In the genomic region with DNA sequence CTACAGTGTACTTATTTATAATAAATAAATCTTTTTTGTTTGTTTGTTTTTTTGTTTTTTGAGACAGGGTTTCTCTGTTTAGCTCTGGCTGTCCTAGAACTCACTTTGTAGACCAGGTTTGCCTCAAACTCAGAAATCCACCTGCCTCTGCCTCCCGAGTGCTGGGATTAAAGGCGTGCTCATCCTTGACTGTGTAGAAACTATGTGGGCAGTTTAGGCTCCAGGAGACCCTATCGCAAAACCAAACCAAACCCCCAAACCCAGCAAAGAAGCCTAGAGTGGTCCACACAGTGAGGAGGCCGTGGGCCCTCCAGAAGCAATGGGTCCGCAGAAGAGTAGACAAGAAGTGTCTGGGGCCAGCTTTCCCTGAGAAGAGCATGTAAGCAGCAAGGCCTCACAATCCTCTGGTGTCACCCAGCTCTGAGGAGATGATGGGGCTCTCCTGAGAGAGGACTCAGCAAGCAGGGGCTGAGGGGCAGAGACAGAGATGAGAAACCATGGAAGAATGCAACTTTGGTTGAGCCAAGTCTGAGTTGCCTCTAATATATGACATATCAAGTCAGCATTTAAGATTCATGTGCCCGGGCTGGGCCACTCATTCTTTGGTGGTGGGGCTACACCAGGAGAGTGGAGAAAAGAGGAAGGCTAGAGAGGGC, we compare ENCODE assay signal across 11 mouse cellular contexts. TPM values are rescaled to one million over a fixed set of nuclear protein-coding genes. Genes with fewer than 3 reads are reported as not detected.
DNase-seq lines count a peak whose midpoint lies in the region; ATAC-seq and TF ChIP-seq lines count a peak whose summit lies in the region.
"Had no signal": no experiment of that assay in that cellular context is flagged by ENCODE, and none has a peak within 500 bp of the region (broad histone marks: within the 10 kb centered on the region; RNA-seq: fewer than 3 reads in every experiment).

No protein-coding gene starts in this region.

- H3K4me3 ChIP-seq in hindbrain, postnatal 0 days (ENCODE audit: low read length) = no peak overlapping the region
- H3K4me3 ChIP-seq in hindbrain, embryonic 12.5 days = no peak overlapping the region
- H3K4me3 ChIP-seq in CH12.LX (replicated peaks in 1 of 3; ENCODE audit: low read depth in 2 of 3, low read length in 2 of 3, poor library complexity in 1 of 3) (peak overlapping the region in 1 of 3 experiments; percentile 42), macrophage (ENCODE audit: inconsistent target) (no peak overlapping the region)
- H3K4me3 ChIP-seq in bone marrow macrophage, adult 2 months (ENCODE audit: insufficient read depth, low read length) = no peak overlapping the region
- no peak overlapping the region for H3K4me3 ChIP-seq in forebrain, embryonic 16.5 days (replicated peaks; ENCODE audit: low read length)

- no peak for TF ChIP-seq CTCF in hindbrain, postnatal 0 days (IDR thresholded peaks at IDR 0.05; ENCODE audit: low read depth)
- no peak for TF ChIP-seq CTCF in CH12.LX (conservative IDR thresholded peaks at IDR 0.05 in 1 of 2, IDR thresholded peaks at IDR 0.05 in 1 of 2; ENCODE audit: low read depth in 2 of 2, low read length in 2 of 2)
- no peak for TF ChIP-seq CTCF in bone marrow macrophage, adult 2 months (IDR thresholded peaks at IDR 0.05; ENCODE audit: low read depth, low read length)

- no peak overlapping the region for H3K4me2 ChIP-seq in hindbrain, postnatal 0 days (ENCODE audit: low read depth, low read length)
- no peak overlapping the region for H3K4me2 ChIP-seq in hindbrain, embryonic 12.5 days (replicated peaks)
- H3K4me2 ChIP-seq in CH12.LX (ENCODE audit: insufficient read depth, low read depth, poor library complexity, severe bottlenecking) = peak overlapping the region; percentile 35; the same call in 1 of the 2 replicates
- H3K4me2 ChIP-seq in forebrain, embryonic 16.5 days (ENCODE audit: low read length) = no peak overlapping the region

- H3K36me3 ChIP-seq in hindbrain, postnatal 0 days (ENCODE audit: insufficient read depth, low read length) = no peaks in the 10 kb centered on the region
- no peaks in the 10 kb centered on the region for H3K36me3 ChIP-seq in hindbrain, embryonic 12.5 days
- H3K36me3 ChIP-seq in CH12.LX (replicated peaks in 1 of 2; ENCODE audit: control insufficient read depth in 1 of 2, insufficient read depth in 1 of 2, low read length in 1 of 2) = peaks cover 0 to 2% of the 10 kb centered on the region in 2 experiments
- no peaks in the 10 kb centered on the region for H3K36me3 ChIP-seq in macrophage (ENCODE audit: inconsistent target)
- no peaks in the 10 kb centered on the region for H3K36me3 ChIP-seq in forebrain, embryonic 16.5 days (ENCODE audit: control insufficient read depth, insufficient read depth)

- no peaks in the 10 kb centered on the region for H3K9me3 ChIP-seq in hindbrain, postnatal 0 days (ENCODE audit: low read length)
- no peaks in the 10 kb centered on the region for H3K9me3 ChIP-seq in hindbrain, embryonic 12.5 days (replicated peaks)
- no peaks in the 10 kb centered on the region for H3K9me3 ChIP-seq in CH12.LX (replicated peaks; ENCODE audit: low read length)
- H3K9me3 ChIP-seq in forebrain, embryonic 16.5 days (ENCODE audit: control insufficient read depth, low read length) = no peaks in the 10 kb centered on the region

- TF ChIP-seq RAD21 in CH12.LX (IDR thresholded peaks at IDR 0.05; ENCODE audit: low read depth, low read length) = no peak

- H3K4me1 ChIP-seq in hindbrain, postnatal 0 days (ENCODE audit: insufficient read depth, low read length) = peaks cover 4% of the 10 kb centered on the region; the same call in 1 of the 2 replicates
- H3K4me1 ChIP-seq in hindbrain, embryonic 12.5 days = peaks cover 20% of the 10 kb centered on the region
- H3K4me1 ChIP-seq in CH12.LX (ENCODE audit: control insufficient read depth in 1 of 2, insufficient read depth in 2 of 2) = peaks cover 20 to 70% of the 10 kb centered on the region in 2 experiments
- peaks cover 48% of the 10 kb centered on the region for H3K4me1 ChIP-seq in bone marrow macrophage, adult 2 months (ENCODE audit: control insufficient read depth, insufficient read depth, low read length)
- peaks cover 7% of the 10 kb centered on the region for H3K4me1 ChIP-seq in forebrain, embryonic 16.5 days (replicated peaks; ENCODE audit: control insufficient read depth, insufficient read depth, low read length)

- in situ Hi-C loops in CH12.LX (cut with MboI; ENCODE audit: low pct_ligation_motif_present, low pct_unique_long_range_greater_than_20kb, low sequenced_read_pairs) = loop anchor here (5.0 to 10.0 kb wide), 3 partner anchors 33 to 345 kb away; partner anchors contain the start of gene Cox5a

- H3K27ac ChIP-seq in hindbrain, postnatal 0 days = peak overlapping the region; percentile 67; the same call in 1 of the 2 replicates
- no peak overlapping the region for H3K27ac ChIP-seq in hindbrain, embryonic 12.5 days
- H3K27ac ChIP-seq in CH12.LX (ENCODE audit: insufficient read depth, low read depth) (peak overlapping the region; percentile 63), macrophage (peak overlapping the region; percentile 98)
- H3K27ac ChIP-seq in bone marrow macrophage, adult 2 months (ENCODE audit: insufficient read depth, low read depth, low read length) = peak overlapping the region; percentile 91
- H3K27ac ChIP-seq in forebrain, embryonic 16.5 days (ENCODE audit: low read length) = no peak overlapping the region

- no peak for DNase-seq in hindbrain, postnatal 0 days (ENCODE audit: low spot score)
- no peak for DNase-seq in CH12.LX (ENCODE audit: extremely low read depth)
- DNase-seq in cerebellum, adult 9-10 months = no peak

- dilution Hi-C loops in CH12.LX (cut with MboI; ENCODE audit: extremely low pct_ligation_motif_present, extremely low pct_unique_long_range_greater_than_20kb, low sequenced_read_pairs) = no loop called here

- no peak overlapping the region for H3K9ac ChIP-seq in hindbrain, postnatal 0 days (replicated peaks; ENCODE audit: low read length)
- H3K9ac ChIP-seq in hindbrain, embryonic 12.5 days = no peak overlapping the region
- H3K9ac ChIP-seq in CH12.LX (ENCODE audit: insufficient read depth, low read depth) = peak overlapping the region; percentile 2; the same call in 1 of the 2 replicates
- no peak overlapping the region for H3K9ac ChIP-seq in forebrain, embryonic 16.5 days (replicated peaks; ENCODE audit: low read depth, low read length)

- ATAC-seq in hindbrain, postnatal 0 days = no peak
- no peak for ATAC-seq in hindbrain, embryonic 12.5 days (ENCODE audit: low FRiP score)
- no peak for ATAC-seq in forebrain, embryonic 16.5 days

- no peaks in the 10 kb centered on the region for H3K27me3 ChIP-seq in hindbrain, postnatal 0 days (ENCODE audit: insufficient read depth, low read length)
- H3K27me3 ChIP-seq in hindbrain, embryonic 12.5 days = peaks cover 9% of the 10 kb centered on the region; the same call in 1 of the 2 replicates
- no peaks in the 10 kb centered on the region for H3K27me3 ChIP-seq in CH12.LX (replicated peaks)
- H3K27me3 ChIP-seq in forebrain, embryonic 16.5 days (replicated peaks; ENCODE audit: control insufficient read depth, insufficient read depth, low read length) = no peaks in the 10 kb centered on the region

- TF ChIP-seq EP300 in CH12.LX (IDR thresholded peaks at IDR 0.05; ENCODE audit: low read length) = no peak

- TF ChIP-seq POLR2A in CH12.LX (IDR thresholded peaks at IDR 0.05; ENCODE audit: low read depth, low read length) = no peak
- TF ChIP-seq POLR2A in bone marrow macrophage, adult 2 months (IDR thresholded peaks at IDR 0.05; ENCODE audit: borderline replicate concordance, low read depth, low read length) = no peak

- WGBS in hindbrain, postnatal 0 days = 90% methylated on average over 6 of the region's 6 CpGs
- WGBS in hindbrain, embryonic 12.5 days = 89% methylated on average over 6 of the region's 6 CpGs
- 79% methylated on average over 6 of the region's 6 CpGs for WGBS in macrophage (ENCODE audit: missing documents)
- 88% methylated on average over 6 of the region's 6 CpGs for WGBS in forebrain, embryonic 16.5 days

- H3K79me2 ChIP-seq in CH12.LX (replicated peaks; ENCODE audit: control insufficient read depth, extremely low read depth, insufficient read depth, poor library complexity, severe bottlenecking) (no peaks in the 10 kb centered on the region), macrophage (ENCODE audit: inconsistent target) (peaks cover 11% of the 10 kb centered on the region; the same call in 1 of the 2 replicates)

RNA-seq across cellular contexts. Expression of gene Csk, which starts 3.2 kb away (rescaled TPM):
- 128 and 129 TPM in 2 replicates for total RNA-seq in hindbrain, postnatal 0 days (2014; rRNA removed)
- 39.4 and 44.4 TPM in 2 replicates for polyA plus RNA-seq in hindbrain, postnatal 0 days (2015; fragmentation: Nextera tagmentation; extraction: Ambion mirVana)
- polyA plus RNA-seq in hindbrain, embryonic 12.5 days (2016; fragmentation: Nextera tagmentation; extraction: Ambion mirVana) = 38.3 and 41.6 TPM in 2 replicates
- total RNA-seq in CH12.LX (2012; rRNA removed) (111 and 122 TPM in 2 replicates), CH12.LX (2014; rRNA removed) (111 and 125 TPM in 2 replicates)
- polyA plus RNA-seq in CH12.LX (2012; ENCODE audit: insufficient read length, low read depth) (139 and 153 TPM in 2 replicates), macrophage (2018) (144 to 160 TPM (median 149 TPM) in 3 replicates)
- polyA plus RNA-seq in bone marrow macrophage, adult 2 months (2012; ENCODE audit: insufficient read depth, insufficient read length, missing spikeins) = 125 and 126 TPM in 2 replicates
- total RNA-seq in macrophage (2018; cell fraction: chromatin; rRNA removed) = 100 to 1,000 TPM in 23 of 26 experiments, 10 to 100 TPM in 3; 76.7 to 430 (median 253) TPM
- total RNA-seq in macrophage (2018; cell fraction: cytosol; rRNA removed) = 100 to 1,000 TPM; 132 to 295 (median 192) TPM
- 100 to 1,000 TPM in 23 of 26 experiments, 10 to 100 TPM in 3; 70.9 to 301 (median 184) TPM for total RNA-seq in macrophage (2018; cell fraction: nucleus; rRNA removed)
- 38.5 and 39.6 TPM in 2 replicates for polyA plus RNA-seq in forebrain, embryonic 16.5 days (2015; fragmentation: Nextera tagmentation; extraction: Ambion mirVana)

RNA-seq across cellular contexts. Expression of gene Lman1l, which starts 29.7 kb away (rescaled TPM):
- not detected in 2 replicates for total RNA-seq in hindbrain, postnatal 0 days (2014; rRNA removed)
- not detected in 2 replicates for polyA plus RNA-seq in hindbrain, postnatal 0 days (2015; fragmentation: Nextera tagmentation; extraction: Ambion mirVana)
- not detected in 2 replicates for polyA plus RNA-seq in hindbrain, embryonic 12.5 days (2016; fragmentation: Nextera tagmentation; extraction: Ambion mirVana)
- total RNA-seq in CH12.LX (2012; rRNA removed) = 0.08 TPM in 1 of 2 replicates, not detected in the other
- not detected in 2 replicates for total RNA-seq in CH12.LX (2014; rRNA removed)
- 0.19 and 0.29 TPM in 2 replicates for polyA plus RNA-seq in CH12.LX (2012; ENCODE audit: insufficient read length, low read depth)
- not detected in 2 replicates for polyA plus RNA-seq in bone marrow macrophage, adult 2 months (2012; ENCODE audit: insufficient read depth, insufficient read length, missing spikeins)
- total RNA-seq in macrophage (2018; cell fraction: chromatin; rRNA removed) = 1 to 10 TPM in 2 of 26 experiments, under 1 TPM in 6, not detected in 18; 0.42 to 1.8 (median 0.63) TPM
- total RNA-seq in macrophage (2018; cell fraction: cytosol; rRNA removed) = under 1 TPM in 1 of 26 experiments, not detected in 25; 0.05 TPM
- total RNA-seq in macrophage (2018; cell fraction: nucleus; rRNA removed) = 1 to 10 TPM in 1 of 26 experiments, under 1 TPM in 5, not detected in 20; 0.28 to 1.3 (median 0.75) TPM
- polyA plus RNA-seq in macrophage (2018) = not detected in 3 replicates
- not detected in 2 replicates for polyA plus RNA-seq in forebrain, embryonic 16.5 days (2015; fragmentation: Nextera tagmentation; extraction: Ambion mirVana)
- polyA plus RNA-seq: kidney, adult 2 months; limb, embryonic 14.5 days had no signal

RNA-seq across cellular contexts. Expression of gene Cyp1a2, which starts 33.2 kb away (rescaled TPM):
- not detected in 2 replicates for total RNA-seq in hindbrain, postnatal 0 days (2014; rRNA removed)
- not detected in 2 replicates for polyA plus RNA-seq in hindbrain, postnatal 0 days (2015; fragmentation: Nextera tagmentation; extraction: Ambion mirVana)
- not detected in 2 replicates for polyA plus RNA-seq in hindbrain, embryonic 12.5 days (2016; fragmentation: Nextera tagmentation; extraction: Ambion mirVana)
- total RNA-seq in CH12.LX (2012; rRNA removed) = not detected in 2 replicates
- not detected in 2 replicates for total RNA-seq in CH12.LX (2014; rRNA removed)
- not detected in 2 replicates for polyA plus RNA-seq in CH12.LX (2012; ENCODE audit: insufficient read length, low read depth)
- polyA plus RNA-seq in bone marrow macrophage, adult 2 months (2012; ENCODE audit: insufficient read depth, insufficient read length, missing spikeins) = not detected in 2 replicates
- not detected for total RNA-seq in macrophage (2018; cell fraction: chromatin; rRNA removed)
- not detected for total RNA-seq in macrophage (2018; cell fraction: cytosol; rRNA removed)
- total RNA-seq in macrophage (2018; cell fraction: nucleus; rRNA removed) = not detected
- not detected in 3 replicates for polyA plus RNA-seq in macrophage (2018)
- polyA plus RNA-seq in forebrain, embryonic 16.5 days (2015; fragmentation: Nextera tagmentation; extraction: Ambion mirVana) = not detected in 2 replicates
- polyA plus RNA-seq: brain, embryonic 14.5 days; heart, embryonic 14.5 days; kidney, adult 2 months; limb, embryonic 14.5 days had no signal

RNA-seq across cellular contexts. Expression of gene Cyp1a1, which starts 37.5 kb away (rescaled TPM):
- total RNA-seq in hindbrain, postnatal 0 days (2014; rRNA removed) = 0.05 and 0.07 TPM in 2 replicates
- 0.10 and 0.24 TPM in 2 replicates for polyA plus RNA-seq in hindbrain, postnatal 0 days (2015; fragmentation: Nextera tagmentation; extraction: Ambion mirVana)
- polyA plus RNA-seq in hindbrain, embryonic 12.5 days (2016; fragmentation: Nextera tagmentation; extraction: Ambion mirVana) = 0.12 TPM in 1 of 2 replicates, not detected in the other
- total RNA-seq in CH12.LX (2012; rRNA removed) = 0.08 and 0.13 TPM in 2 replicates
- total RNA-seq in CH12.LX (2014; rRNA removed) = 0.11 and 0.19 TPM in 2 replicates
- polyA plus RNA-seq in CH12.LX (2012; ENCODE audit: insufficient read length, low read depth) = not detected in 2 replicates
- polyA plus RNA-seq in bone marrow macrophage, adult 2 months (2012; ENCODE audit: insufficient read depth, insufficient read length, missing spikeins) = not detected in 2 replicates
- total RNA-seq in macrophage (2018; cell fraction: chromatin; rRNA removed) = not detected
- total RNA-seq in macrophage (2018; cell fraction: cytosol; rRNA removed) = under 1 TPM in 3 of 26 experiments, not detected in 23; 0.03 to 0.07 (median 0.06) TPM
- under 1 TPM in 2 of 26 experiments, not detected in 24; 0.18 to 0.62 TPM for total RNA-seq in macrophage (2018; cell fraction: nucleus; rRNA removed)
- polyA plus RNA-seq in macrophage (2018) = not detected in 3 replicates
- polyA plus RNA-seq in forebrain, embryonic 16.5 days (2015; fragmentation: Nextera tagmentation; extraction: Ambion mirVana) = 0.12 and 0.18 TPM in 2 replicates
- polyA plus RNA-seq: heart, embryonic 14.5 days had no signal

RNA-seq across cellular contexts. Expression of gene Cplx3, which starts 44.2 kb away (rescaled TPM):
- 0.10 TPM in 1 of 2 replicates, not detected in the other for total RNA-seq in hindbrain, postnatal 0 days (2014; rRNA removed)
- 0.79 and 1.2 TPM in 2 replicates for polyA plus RNA-seq in hindbrain, postnatal 0 days (2015; fragmentation: Nextera tagmentation; extraction: Ambion mirVana)
- 0.08 and 0.27 TPM in 2 replicates for polyA plus RNA-seq in hindbrain, embryonic 12.5 days (2016; fragmentation: Nextera tagmentation; extraction: Ambion mirVana)
- total RNA-seq in CH12.LX (2012; rRNA removed) (not detected in 2 replicates), CH12.LX (2014; rRNA removed) (not detected in 2 replicates)
- polyA plus RNA-seq in CH12.LX (2012; ENCODE audit: insufficient read length, low read depth) (0.09 TPM in 1 of 2 replicates, not detected in the other), macrophage (2018) (not detected in 3 replicates)
- polyA plus RNA-seq in bone marrow macrophage, adult 2 months (2012; ENCODE audit: insufficient read depth, insufficient read length, missing spikeins) = not detected in 2 replicates
- total RNA-seq in macrophage (2018; cell fraction: chromatin; rRNA removed) = under 1 TPM in 3 of 26 experiments, not detected in 23; 0.46 to 0.98 (median 0.76) TPM
- total RNA-seq in macrophage (2018; cell fraction: cytosol; rRNA removed) = not detected
- total RNA-seq in macrophage (2018; cell fraction: nucleus; rRNA removed) = 1 to 10 TPM in 4 of 26 experiments, under 1 TPM in 2, not detected in 20; 0.56 to 1.2 (median 1.0) TPM
- polyA plus RNA-seq in forebrain, embryonic 16.5 days (2015; fragmentation: Nextera tagmentation; extraction: Ambion mirVana) = 0.09 TPM in 1 of 2 replicates, not detected in the other
- polyA plus RNA-seq: heart, embryonic 14.5 days; limb, embryonic 14.5 days had no signal

Comparison
In these comparisons a context has a peak if more than half of its experiments do, and no peak if none do; other contexts are left out.
1. H3K27ac ChIP-seq: peak in hindbrain, postnatal 0 days (single experiment), CH12.LX (single experiment), bone marrow macrophage, adult 2 months (single experiment) and macrophage (single experiment); none in hindbrain, embryonic 12.5 days (single experiment) and forebrain, embryonic 16.5 days (single experiment).